Mouse (Mus musculus) layer of hippocampus, postnatal 14 days (tissue): ENCODE data around the gene Rel. TPM values are rescaled to one million over a fixed set of nuclear protein-coding genes. Genes with fewer than 3 reads are reported as not detected.
"Not testable (repeated sequence)": the region's sequence is repeated elsewhere in the genome, so short reads cannot be mapped to it uniquely, and the experiment has no call there.

Experiments used
- DNase-seq, 2 experiments: peaks; one replicate each; pipeline ENCODE4 v3.0.0; 2021 to 2022; ENCODE audit warnings: low spot score in 2 of 2, mixed read lengths in 1 of 2
- long read RNA-seq, 2 experiments: library from polyadenylated mRNA; stranded (forward); transcript quantifications; one replicate each; pipeline ENCODE4 v2.0.0; 2021
- total RNA-seq, 2 experiments: library from RNA; stranded (reverse); gene quantifications; 2 replicates each; pipeline ENCODE4 v1.2.3; 2021

Rel gene
- total RNA-seq = 1 to 10 TPM; 3.5 to 4.2 TPM
- long read RNA-seq, experiment 1 = 0 reads
- long read RNA-seq, experiment 2 = 0 reads

DNA sequence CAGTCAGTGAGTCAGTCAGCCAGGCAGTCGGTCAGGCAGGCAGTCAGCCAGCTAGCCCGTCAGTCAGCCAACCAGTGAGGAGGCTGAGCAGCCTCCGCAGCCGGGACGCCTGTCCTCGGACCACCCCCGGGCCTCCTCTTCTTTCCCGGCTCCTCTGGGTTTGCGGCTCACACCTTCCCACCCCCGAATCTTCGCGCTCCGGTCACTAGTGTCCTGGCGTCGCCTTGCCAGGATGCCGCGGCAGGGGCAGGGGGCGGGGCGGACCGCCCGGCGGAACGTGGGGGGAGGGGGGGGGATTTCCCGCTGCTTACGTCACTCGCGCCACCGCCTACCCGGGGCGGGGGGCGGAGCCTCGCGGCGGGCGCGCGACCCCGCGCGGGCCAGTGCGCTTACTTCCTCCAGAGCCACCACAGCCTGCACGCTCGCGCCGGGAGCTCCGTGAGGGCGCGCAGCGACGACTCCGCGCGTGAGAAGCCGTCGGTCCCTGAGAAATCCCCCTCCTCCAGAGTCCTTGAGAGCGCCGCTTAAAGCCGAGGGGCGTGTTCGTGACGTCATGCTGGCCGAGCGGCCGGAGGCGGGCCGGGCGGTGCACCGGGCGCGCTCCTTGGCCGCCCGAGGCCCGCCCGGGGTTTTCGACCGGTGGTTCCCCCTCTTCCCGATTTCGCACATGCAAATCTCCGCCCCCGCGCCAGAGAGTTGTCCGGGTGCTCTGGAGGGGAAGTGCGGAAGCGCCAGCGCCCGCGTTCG is at the start of gene Rel:
Gene Rel, minus strand, starts transcription at position 211 of the 747 bp plus-strand sequence.
- peak; percentile 92 to 93 for DNase-seq

- DNase-seq = no peak
Observed at GRCm38 (mm10) chr11:23818745-23819144, 48.0 kb upstream of the Rel start.

DNA sequence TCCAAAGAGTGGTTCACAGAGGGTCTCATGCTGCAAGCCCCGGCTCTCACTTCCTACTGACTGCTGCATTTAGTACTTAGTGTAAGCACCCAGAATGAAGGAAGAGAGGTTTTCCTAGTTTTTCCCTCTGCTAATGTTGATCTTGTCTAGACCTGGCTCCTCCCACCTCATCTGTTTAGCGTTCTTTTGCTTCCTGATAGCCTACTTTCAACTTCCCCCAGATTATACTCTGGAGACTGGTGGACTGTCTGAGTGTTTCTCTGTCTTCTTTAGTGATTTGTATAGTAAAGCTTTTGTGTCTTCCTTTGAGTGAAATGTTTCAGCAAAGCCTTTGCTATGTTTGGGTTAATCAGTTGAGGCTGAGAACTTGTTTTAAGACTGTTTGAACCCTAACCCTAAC is 40.0 kb upstream of the Rel start:
- no peak for DNase-seq

GRCm38 (mm10) chr11:23805716-23806115 is 34.9 kb upstream of the Rel start:
- DNase-seq = no peak

DNA sequence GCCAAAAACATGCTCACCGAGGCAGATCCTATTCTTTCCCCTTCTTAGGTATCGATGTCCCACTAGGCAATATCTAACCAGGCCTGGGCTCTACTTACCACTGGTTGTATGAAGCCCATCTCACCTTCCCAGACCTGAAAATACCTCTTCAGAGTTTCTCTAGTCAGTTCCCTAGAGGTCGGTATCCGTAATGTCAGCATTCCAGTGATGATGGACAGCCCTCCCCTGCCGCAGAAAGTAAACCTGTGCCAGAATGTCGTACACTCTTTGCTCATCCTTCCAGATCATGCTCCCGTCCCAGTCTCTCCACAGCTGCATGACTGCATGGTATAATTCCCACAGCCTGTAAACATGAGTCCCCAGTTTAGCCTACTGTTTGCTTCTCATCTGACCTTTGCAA is 32.4 kb upstream of the Rel start:
- DNase-seq = no peak

DNA sequence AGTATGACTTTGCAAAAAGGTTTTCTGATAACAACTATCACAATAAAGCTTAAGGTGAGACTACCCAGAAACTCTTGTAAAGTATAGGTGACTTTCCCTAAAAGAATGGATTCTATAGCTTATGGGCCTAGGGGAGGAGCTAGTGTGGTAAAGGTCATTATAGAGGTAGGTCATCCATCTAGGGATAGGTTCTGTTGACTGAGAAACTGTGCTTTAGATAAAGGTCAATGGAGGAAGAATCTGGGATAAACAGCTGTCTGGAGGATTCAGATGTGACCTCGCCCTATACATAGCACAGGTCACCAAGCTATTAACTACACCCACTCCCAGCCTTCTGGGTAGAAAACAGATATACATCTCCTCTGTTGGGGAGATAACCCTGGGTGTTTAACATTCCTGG is 31.5 kb upstream of the Rel start:
- DNase-seq = no peak

GRCm38 (mm10) chr11:23801851-23802250 is 31.1 kb upstream of the Rel start:
- DNase-seq = no peak

- DNase-seq = not testable (repeated sequence)
Observed at GRCm38 (mm10) chr11:23783677-23784076, 12.9 kb upstream of the Rel start.

DNA sequence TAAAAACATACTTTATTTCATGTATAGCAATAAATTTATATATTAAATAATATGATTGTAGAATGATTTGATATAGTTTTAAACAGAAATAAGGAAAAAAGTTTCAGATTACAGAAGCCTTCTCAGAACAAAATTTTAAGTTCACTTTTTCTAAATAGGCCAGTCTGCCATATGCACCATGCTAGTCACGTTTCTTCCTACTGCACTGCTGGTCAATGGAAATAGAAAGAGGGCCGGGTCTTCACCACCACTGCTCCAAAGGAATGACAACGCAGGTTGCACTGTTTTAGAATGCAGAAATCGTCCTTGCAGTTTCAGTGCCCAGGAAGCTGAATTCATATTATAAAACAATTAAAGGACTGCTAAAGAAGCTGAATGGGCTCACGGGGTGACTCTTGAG is 12.3 kb upstream of the Rel start:
- no peak for DNase-seq

DNA sequence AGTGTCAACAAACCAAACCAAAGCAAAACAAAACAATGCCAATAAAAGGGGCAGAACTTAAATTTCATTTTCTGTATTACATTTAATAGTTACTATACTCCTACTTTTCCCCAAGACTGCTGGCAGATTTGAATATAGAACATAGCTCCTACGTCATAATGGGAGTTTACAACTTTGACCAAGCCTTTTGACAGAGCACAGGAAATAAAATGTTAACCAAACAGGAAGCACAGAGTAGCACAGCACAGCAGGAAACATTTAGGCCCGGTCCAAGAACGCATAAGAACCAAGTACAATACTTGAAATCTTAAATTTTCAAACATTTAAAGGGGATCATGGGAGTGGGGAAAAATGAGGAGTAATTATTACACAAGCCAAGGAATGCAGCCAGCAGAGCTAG is 11.3 kb upstream of the Rel start:
- DNase-seq = no peak

- DNase-seq = no peak
Observed at GRCm38 (mm10) chr11:23778787-23779201, 8.0 kb upstream of the Rel start.

DNA sequence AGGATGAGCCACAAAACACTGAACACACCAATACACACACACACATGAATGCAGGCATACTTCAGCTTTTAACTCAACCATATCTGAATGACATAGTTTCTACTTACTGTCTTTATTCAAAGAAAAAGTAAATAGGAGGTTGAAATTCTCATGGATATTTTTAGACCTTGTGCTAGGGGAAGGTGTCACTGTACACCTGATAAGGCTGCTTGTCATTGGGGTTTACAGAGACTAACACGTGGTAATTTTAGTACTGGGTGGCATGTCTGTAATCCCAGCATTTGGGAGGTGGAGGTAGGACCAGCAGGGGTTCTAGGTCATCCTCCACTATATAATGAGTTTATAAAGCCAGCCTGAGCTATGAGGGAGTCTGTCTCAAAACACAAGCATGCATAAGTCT is 1.7 kb upstream of the Rel start:
- no peak for DNase-seq

DNA sequence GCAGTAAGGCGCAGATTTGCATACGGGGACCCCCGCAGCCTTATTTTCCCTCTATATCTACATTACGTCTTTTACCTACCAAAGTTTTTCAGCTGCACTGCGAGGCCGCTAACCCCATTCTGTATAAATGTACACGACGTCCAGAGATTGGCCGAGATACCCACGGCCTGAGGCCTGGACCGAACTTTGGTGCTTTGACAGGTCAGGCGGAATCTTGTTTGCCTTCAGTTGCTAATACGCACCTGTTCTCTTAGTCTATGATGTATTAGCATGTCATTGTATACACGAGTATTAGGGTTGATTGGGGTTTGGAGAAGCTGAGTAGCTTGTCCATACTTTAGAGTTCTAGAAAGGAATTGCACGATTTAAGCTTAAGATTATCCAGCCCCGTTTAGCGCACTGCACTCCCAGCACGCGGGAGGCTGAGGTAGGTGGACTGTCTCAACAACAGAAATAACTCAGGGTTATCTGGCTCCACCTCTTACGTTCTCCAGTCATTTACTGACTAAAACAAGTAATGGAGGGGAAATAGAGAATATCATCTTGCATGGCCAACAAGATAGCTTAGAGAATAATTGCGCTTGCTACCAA is 832 bp upstream of the Rel start:
- no peak for DNase-seq

DNA sequence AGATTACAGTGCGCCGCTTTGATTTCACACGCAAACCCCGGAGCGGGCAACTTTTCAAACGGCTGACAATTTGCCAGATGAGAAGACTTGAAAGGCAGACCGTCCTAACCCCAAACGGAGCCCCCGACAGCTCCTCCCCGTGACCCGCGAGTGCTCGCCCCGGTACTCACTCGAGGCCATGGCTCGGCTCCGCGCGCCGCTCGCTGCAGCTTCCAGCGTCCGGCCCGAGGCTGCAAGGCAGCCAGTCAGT is 335 bp downstream of the Rel start:
- DNase-seq = no peak

DNA sequence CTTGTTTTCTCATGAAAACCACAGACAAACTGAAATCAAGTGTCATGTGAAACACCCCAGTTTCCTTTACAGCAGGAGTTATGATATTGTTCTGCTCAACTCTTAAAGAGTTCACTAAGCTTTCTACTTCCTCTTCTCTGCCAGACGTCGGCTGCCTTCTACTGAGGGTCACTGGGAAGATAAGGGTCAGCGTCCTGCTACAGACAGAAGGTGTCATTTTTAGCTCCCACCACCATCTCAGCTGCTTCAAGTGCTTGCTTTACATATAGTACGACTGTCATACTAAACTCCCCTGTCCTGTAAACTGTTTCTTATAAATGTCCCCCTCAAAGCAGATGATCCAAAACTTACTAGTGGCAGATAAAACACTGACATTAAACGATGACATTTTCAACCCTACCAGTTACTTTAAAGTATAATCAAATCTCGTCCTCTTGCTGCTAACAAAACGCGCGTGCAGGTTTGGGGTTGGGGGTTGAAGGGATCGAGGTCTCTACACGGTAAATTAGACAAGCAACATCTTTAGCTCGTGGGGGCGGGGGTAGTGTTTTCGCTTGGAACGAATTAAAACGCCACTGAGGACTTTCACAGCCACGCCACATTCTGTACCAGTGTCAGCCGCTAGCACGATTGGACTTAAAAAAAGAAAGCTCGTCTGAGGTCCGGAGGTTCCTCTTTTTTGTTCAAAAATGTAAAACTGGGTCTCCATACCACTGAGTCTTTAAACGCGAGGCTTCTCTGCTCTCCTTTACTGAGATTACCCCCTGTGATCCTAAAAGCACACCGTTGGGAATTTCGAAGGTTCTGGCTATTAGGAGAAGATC is 872 bp downstream of the Rel start:
- peak in 1 of 2 experiments; percentile 29 for DNase-seq

GRCm38 (mm10) chr11:23769033-23769432 is 1.7 kb downstream of the Rel start:
- no peak for DNase-seq

GRCm38 (mm10) chr11:23767928-23768327 is 2.8 kb downstream of the Rel start:
- no peak for DNase-seq

GRCm38 (mm10) chr11:23767369-23767768 is 3.4 kb downstream of the Rel start:
- DNase-seq = not testable (repeated sequence)

- DNase-seq = no peak
Observed at GRCm38 (mm10) chr11:23762635-23763034, 8.1 kb downstream of the Rel start.

- no peak for DNase-seq
Observed at GRCm38 (mm10) chr11:23758218-23758617, 12.6 kb downstream of the Rel start.

DNA sequence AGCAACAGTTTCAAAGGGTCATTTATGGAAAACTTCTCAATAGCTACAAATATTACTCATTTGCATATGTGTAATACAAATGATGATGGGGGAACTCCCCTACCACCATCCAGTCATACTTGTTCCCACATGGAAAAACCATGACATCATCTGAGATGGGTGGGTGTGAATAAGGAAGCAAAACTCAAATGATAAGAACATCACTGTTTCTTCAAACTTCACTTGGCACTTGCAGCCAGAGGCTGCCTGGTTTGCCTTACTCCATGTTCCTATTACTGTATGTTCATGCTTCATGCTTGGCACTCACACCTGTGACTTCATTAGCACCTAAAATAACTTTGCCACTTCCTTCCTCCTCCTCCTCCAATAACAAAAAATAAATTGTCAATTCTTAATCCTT is 16.4 kb downstream of the Rel start:
- DNase-seq = no peak

DNA sequence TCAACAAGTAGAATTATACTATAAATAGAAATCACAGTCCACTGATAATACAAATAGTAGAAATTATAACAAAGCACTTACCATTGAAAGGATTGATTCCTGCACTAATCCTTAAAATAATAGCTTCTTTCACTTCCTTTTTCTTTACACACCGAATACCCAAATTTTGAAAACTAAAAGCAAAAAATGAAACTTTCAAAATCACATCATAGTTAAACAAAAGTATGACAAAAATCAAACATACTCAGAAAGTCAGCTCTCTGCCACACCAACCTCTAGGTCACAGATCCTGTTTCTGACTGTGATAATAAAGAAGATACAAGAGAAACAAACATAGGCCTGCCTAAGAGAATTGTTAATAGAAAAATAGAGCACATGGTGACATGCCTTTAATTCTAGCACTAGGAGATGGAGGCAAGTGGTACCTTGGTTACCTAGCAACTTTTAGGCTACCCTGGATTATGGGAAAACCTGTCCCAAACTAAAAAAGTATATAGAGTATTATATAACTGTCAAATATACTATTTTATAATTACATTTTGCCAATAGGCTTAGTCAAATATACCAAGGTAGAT is 17.5 kb downstream of the Rel start:
- no peak for DNase-seq
